Mouse (Mus musculus) fibroblast of lung, adult 2 months (primary cell): Measurements from ENCODE around the gene Rbfox3.

ENCODE experiments used
- DNase-seq: peaks from one replicate; pipeline ENCODE4 v3.0.0-alpha.2; 2011; ENCODE audit warnings: low read depth

Rbfox3 gene

DNA sequence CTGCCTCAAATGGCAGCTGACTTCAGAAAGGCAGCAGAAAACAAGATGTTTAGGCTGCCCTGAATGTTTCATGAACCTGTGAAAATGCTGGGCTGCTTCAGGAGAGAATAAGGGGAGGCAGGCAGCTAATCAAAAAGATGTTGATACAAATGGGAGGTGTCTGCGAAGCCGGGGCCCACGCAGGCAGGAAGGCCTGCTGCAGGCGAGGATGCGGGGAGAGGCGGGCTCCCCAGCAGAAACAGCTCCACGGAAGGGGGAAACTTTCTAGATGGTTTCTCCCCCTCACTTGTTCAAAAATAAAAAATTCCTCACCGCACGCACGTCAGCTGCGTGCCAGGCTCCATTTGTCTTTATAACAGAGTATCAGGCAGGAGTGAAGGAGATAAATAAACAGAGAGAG lies 5.7 kb downstream of the Rbfox3 start:
- no peak for DNase-seq

DNA sequence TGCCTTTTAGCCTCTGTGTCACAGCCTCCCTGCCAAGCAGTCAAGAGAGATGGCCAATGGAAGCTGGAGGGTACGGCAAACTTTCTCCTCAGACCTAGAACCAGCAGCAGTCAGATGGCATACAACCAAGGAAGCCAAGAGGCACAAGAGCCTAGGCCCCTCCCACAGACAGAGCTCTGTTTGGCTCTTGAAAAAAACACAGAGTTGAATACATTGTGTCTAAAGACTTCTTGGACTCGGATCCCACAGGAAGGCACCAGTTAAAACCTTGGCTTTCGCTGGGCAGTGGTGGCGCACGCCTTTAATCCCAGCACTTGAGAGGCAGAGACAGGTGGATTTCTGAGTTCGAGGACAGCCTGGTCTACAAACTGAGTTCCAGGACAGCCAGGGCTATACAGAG lies 7.1 kb downstream of the Rbfox3 start:
- DNase-seq: no peak

DNA sequence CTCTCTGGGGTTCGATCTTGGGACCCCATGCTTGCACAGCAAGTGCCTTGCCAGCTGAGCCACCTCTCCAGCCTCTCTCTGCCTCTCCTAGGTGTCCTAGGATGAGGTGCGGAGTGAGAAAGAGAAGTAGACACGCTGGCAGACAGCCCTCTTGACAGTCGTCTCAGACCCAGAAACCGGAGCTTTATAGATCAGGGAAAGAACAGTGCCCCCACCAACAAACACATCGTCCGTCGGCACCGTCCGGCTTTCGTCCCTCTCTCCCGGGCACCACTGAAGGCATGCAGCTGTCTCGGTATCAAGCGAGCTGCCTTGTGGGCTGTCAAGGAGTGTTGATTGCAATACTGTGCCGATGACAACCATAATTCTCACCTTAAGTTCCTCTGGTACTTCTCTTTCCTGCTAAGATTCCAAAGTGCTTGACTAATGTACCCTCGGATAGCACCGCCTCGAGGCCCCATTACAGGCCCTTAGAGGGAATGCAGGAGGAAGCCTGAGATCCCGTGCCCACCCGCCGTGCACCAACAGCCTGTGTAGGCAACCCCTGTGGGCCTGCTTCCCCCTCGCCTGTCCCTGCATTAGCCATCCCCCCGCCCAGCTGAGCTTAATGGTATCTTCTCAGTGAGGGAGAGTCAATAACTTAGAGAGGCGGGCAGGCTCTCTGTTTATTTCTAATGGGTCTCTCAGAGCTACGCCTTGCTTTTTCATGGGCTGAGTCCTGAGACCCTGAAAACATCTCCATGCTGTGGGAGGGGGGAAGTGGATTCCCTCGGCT lies 11.4 kb downstream of the Rbfox3 start:
- DNase-seq: no peak

DNA sequence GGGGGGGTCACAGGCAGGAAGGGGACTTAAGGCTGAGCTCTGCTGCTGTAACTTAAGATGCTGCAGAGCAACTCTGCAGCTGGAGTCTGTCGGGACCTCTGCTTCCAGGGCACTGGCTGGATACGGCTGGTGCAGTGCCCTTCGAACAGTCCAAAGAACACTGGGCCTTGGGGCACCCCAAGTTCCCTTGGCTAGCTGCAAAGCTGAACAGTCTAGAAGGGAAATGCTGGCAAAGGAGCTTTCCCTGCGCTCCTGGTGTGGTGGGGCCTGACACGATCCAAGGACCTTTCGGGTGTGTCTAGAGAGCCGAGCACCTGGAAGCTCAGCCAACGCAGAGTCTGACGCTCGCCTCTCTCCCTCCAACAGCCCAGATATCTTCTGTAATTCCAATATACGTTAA lies 12.8 kb downstream of the Rbfox3 start:
- no peak for DNase-seq

- no peak for DNase-seq
Observed at GRCm38 (mm10) chr11:118898156-118898555, 13.2 kb downstream of the Rbfox3 start.

DNA sequence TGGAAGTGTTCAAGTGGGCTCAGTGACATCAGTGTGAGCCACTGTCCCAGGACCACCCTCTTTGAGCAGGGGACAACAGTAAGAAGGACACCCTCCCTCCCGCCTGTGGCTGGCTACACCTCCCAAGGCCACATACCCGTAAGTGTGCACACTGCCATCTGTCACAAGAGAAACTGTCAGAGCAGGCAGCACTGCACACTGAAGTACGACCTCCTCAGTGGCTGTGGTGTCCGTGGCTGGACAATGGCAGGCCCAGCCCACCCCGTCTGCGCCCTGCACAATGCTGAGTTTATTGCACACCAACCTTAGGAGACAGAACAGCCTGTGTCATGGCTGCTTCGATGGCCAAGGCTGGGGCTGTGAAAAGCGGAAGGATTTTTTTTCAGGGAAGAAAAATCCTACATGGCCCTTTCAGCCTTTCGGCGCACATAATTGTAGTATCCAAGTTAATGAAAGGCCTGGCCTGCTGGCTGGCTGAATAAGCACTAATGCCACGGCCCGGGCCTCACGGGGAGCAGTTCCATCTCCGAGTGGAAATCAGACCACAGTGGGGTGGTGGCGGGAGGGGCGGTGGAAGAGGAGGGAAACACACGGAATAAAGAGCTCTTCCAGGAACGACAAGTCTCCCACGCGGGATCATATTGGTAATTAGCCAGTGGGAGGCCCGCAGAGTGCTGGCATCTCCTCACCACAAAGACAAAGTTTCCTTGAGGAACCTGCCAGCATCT lies 14.1 kb downstream of the Rbfox3 start:
- DNase-seq: no peak

- no peak for DNase-seq
Observed at GRCm38 (mm10) chr11:118896032-118896675, 15.2 kb downstream of the Rbfox3 start.

DNA sequence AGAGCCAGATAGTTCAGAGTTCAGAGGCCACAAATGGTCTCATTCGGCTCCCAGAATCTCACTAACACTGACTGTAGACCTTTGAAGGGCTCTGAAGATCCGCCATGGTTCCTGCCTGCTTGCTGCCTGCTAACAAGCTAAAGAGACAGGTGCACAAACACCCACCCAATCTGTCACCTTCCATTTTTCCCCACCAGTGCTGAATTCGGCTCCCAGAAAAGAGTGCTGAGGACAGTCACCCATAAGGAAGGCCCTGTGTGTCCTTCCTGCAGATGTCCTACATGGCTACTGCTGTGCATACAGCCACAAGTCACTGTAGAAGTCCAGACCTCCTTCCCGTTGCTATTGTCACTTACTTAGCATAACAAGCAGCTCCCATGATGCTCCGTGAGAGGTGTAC lies 16.6 kb downstream of the Rbfox3 start:
- DNase-seq: no peak

DNA sequence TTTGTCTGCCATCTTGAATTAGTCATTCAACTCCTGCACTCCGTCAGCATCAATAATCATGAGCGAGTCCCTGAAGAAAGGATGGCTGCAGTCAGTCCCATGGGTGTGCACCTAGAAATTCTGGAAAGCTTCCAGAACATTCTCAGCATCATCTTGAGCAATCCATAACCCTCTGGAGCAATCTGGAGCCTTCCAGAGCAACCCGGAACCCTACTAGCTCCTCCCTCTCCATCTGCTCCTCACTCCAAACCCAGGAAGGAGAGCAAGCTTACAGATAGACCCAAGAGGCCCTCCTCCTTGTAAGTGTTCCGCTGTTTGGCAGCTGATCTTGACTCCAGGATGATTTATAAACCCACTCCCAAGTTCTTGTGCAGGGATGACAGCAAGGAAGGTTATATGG lies 17.2 kb downstream of the Rbfox3 start:
- DNase-seq: no peak

- no peak for DNase-seq
Observed at GRCm38 (mm10) chr11:118892876-118893275, 18.5 kb downstream of the Rbfox3 start.

DNA sequence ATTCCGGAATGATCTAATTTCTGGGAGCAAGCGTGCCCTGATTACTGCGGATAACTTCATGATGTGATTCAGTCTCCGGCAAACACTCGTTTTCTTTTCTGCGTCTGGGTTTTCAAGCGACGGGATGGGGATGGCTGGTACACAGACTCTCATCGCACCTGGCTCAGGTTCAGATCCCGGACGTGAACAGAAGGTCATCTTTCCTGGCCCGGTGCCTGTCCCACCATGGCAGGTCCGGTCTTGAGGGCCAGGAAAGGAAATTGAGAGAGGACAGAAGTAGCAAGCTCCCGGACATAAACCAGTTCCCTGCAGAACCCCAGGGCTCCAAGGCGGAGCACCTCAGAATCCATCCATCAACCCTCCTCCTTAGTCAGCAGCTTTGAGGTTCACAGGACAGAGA lies 19.9 kb downstream of the Rbfox3 start:
- DNase-seq: no peak

DNA sequence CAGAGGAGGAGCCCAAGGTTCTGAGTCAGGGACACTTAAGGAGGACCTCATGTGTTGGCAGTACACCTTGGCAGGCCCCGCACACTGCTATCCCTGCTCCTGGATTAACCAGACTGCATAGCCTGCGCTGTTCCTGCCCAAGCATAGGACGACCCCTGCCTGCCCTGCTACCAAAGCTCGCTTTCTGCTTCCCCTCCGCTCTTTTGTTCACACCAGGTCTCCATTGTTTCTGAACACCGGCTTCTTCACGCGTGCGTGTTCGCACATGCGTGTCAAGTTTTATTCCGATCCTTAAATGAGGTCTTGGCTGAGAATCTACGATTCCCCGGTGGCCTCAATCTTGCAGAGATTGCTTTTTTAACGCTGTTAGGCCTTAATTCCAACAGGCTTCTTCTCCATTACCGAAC lies 20.4 kb downstream of the Rbfox3 start:
- no peak for DNase-seq

DNA sequence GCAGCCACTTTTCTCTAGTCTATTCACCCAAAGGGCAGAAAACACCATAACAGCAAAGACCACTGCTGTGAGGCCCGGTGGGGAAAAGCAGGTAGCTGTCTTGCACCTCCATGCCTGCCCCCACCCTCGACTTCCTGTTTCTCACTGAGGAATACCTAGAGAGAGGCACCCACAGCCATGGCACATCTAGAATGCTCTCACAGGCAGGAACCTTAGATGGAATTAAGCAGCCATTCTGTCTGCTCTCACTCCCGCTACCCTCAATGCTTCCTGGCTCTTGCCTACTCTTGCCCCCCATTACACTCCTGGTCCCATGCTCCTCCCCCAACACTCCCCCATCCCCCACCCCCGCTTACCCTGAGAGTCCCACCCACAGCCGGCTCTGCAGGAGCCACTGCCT lies 20.9 kb downstream of the Rbfox3 start:
- DNase-seq: no peak

DNA sequence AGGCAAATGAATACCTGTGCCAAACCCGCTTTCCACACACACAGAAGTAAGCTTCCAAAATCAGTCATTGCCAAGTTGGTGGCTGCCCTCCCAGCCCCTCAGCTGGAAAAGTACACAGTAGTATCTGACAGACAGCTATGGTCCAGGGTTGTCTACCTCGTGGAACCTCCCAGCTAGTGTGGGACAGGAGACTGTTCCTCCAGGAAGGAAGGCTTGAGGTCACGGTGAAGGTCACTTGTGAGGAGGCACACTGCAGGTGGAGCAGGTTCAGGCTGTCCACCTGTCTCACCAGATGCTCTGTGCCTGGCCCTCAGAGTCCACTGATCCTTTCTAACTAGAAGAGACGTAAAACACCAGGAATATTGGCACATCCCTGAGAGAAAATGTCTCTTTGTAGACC lies 21.9 kb downstream of the Rbfox3 start:
- DNase-seq: no peak

DNA sequence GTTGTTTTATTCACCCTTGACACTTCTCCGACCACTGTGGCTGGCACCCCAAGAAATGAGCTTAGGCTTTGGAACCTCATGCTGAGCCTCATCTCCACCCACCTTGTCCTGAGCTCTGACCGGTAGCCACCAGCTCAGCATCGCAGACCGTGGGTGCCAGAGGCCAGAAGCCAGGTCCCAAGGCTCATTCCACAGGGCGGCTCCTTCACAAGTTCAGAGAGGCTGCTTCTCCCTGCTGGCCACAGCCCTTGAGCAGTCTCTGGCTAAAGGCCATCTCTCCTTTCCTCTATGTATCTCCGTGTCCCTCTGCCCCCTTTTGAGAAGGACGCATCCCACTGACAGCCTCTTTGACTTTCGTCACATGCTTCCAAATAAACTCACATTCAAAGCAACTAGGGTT lies 23.0 kb downstream of the Rbfox3 start:
- DNase-seq: no peak

- no peak for DNase-seq
Observed at GRCm38 (mm10) chr11:118887206-118887605, 24.2 kb downstream of the Rbfox3 start.

DNA sequence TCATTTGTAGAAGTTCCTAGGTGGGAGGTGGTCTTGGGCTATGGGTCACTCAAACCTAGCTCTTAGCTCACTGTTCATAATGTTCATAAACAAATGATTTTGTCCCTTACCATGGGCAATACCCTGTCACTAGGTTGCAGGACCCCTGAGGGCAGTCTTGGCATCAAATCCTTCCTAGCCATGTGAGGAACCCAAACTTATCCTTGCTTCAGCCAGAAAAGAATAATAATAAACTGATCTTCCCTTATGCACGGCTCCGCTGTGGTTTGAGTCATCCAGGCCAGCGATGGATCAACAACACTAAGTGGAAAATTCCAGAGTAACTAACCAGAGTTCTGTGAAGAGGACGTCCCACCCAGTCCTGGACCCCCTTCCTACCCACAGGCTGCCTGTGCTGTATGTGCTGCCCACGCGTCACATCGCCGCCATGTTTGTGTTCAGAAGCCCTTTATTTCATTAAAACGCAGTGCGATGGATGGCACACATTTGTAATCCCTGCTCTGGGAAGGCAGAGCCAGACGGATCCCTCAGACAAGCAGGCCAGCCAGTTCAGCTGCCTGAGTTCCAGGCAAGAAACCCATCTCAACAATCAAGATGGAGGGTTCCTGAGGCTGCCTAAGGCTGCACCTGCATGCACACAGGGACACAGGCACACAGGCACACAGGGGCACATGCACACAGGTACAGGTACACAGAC lies 25.0 kb downstream of the Rbfox3 start:
- DNase-seq: no peak

DNA sequence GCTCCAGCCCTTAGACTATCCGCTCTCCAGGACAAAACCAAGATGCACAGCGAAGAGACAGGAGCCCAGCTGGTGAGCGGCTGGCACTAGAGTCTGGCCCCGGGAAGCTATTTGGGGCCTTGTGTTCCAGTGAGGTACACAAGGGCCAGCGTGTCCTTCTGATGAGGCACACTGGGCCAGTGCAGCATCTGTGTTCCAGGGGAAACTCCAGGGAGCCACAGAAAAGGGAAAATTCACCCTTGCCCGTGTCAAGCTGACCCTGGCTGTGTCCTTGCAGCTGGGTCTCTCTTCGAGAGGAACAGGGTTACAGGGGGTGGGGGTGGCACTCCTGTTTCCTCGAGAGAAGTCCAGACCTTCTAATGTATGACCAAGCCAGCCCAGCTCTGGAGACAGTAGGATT lies 25.8 kb downstream of the Rbfox3 start:
- DNase-seq: no peak

- DNase-seq: no peak
Observed at GRCm38 (mm10) chr11:118885135-118885534, 26.3 kb downstream of the Rbfox3 start.

- DNase-seq: no peak
Observed at GRCm38 (mm10) chr11:118883143-118883542, 28.3 kb downstream of the Rbfox3 start.

GRCm38 (mm10) chr11:118881786-118882495 lies 29.5 kb downstream of the Rbfox3 start:
- no peak for DNase-seq
